Mouse (Mus musculus): ENCODE measurements around the gene Egr2. TPM values are rescaled to one million over a fixed set of nuclear protein-coding genes. Genes with fewer than 3 reads are reported as not detected.

Egr2 gene
- polyA plus RNA-seq, 1 experiment from 2014 or later = 0.60 TPM

- no peaks in the 10 kb centered on the region for H3K9me3 ChIP-seq (ENCODE audit: control insufficient read depth)
- TF ChIP-seq CTCF (IDR thresholded peaks at IDR 0.05; ENCODE audit: low read depth) = no peak
- H3K9ac ChIP-seq (ENCODE audit: low read depth, low read length) = no peak overlapping the region
- no peak overlapping the region for H3K27ac ChIP-seq (ENCODE audit: low read depth, low read length)
- no peaks in the 10 kb centered on the region for H3K4me1 ChIP-seq (replicated peaks; ENCODE audit: control insufficient read depth, insufficient read depth, low read length)
- no peaks in the 10 kb centered on the region for H3K27me3 ChIP-seq (replicated peaks; ENCODE audit: control insufficient read depth, insufficient read depth, low read length)
- ATAC-seq = no peak
- H3K4me2 ChIP-seq (replicated peaks; ENCODE audit: low read depth) = no peak overlapping the region
- no peaks in the 10 kb centered on the region for H3K36me3 ChIP-seq (ENCODE audit: control insufficient read depth, insufficient read depth)
- H3K4me3 ChIP-seq (ENCODE audit: low read depth, low read length) = no peak overlapping the region
- 73% methylated on average over 7 of the region's 7 CpGs for WGBS
Measured at GRCm38 (mm10) chr10:67512871-67513270, 22.4 kb upstream of the Egr2 start.

GRCm38 (mm10) chr10:67518733-67519132 lies 16.5 kb upstream of the Egr2 start:
- Histone ChIP-seq H3K4me2 (replicated peaks; ENCODE audit: low read depth) (no peak overlapping the region), H3K4me1 (replicated peaks; ENCODE audit: control insufficient read depth, insufficient read depth, low read length) (no peaks in the 10 kb centered on the region), H3K36me3 (ENCODE audit: control insufficient read depth, insufficient read depth) (no peaks in the 10 kb centered on the region), H3K27me3 (replicated peaks; ENCODE audit: control insufficient read depth, insufficient read depth, low read length) (no peaks in the 10 kb centered on the region), H3K27ac (ENCODE audit: low read depth, low read length) (no peak overlapping the region), H3K4me3 (ENCODE audit: low read depth, low read length) (no peak overlapping the region), H3K9me3 (ENCODE audit: control insufficient read depth) (no peaks in the 10 kb centered on the region), H3K9ac (ENCODE audit: low read depth, low read length) (no peak overlapping the region)
- 85% methylated on average over 3 of the region's 3 CpGs for whole genome bisulfite sequencing
- TF ChIP-seq CTCF (IDR thresholded peaks at IDR 0.05; ENCODE audit: low read depth) = no peak
- no peak for ATAC-seq

- ATAC-seq = no peak
- Histone ChIP-seq H3K36me3 (ENCODE audit: control insufficient read depth, insufficient read depth) (no peaks in the 10 kb centered on the region), H3K4me2 (replicated peaks; ENCODE audit: low read depth) (no peak overlapping the region), H3K9me3 (ENCODE audit: control insufficient read depth) (no peaks in the 10 kb centered on the region), H3K4me3 (ENCODE audit: low read depth, low read length) (no peak overlapping the region), H3K4me1 (replicated peaks; ENCODE audit: control insufficient read depth, insufficient read depth, low read length) (no peaks in the 10 kb centered on the region), H3K27me3 (replicated peaks; ENCODE audit: control insufficient read depth, insufficient read depth, low read length) (no peaks in the 10 kb centered on the region), H3K9ac (ENCODE audit: low read depth, low read length) (no peak overlapping the region), H3K27ac (ENCODE audit: low read depth, low read length) (no peak overlapping the region)
- 76% methylated on average over 3 of the region's 3 CpGs for WGBS
- TF ChIP-seq CTCF (IDR thresholded peaks at IDR 0.05; ENCODE audit: low read depth) = no peak
Measured at GRCm38 (mm10) chr10:67524130-67524529, 11.1 kb upstream of the Egr2 start.

- no peak for ATAC-seq
- Histone ChIP-seq H3K4me3 (ENCODE audit: low read depth, low read length) (no peak overlapping the region), H3K4me2 (replicated peaks; ENCODE audit: low read depth) (no peak overlapping the region), H3K27me3 (replicated peaks; ENCODE audit: control insufficient read depth, insufficient read depth, low read length) (no peaks in the 10 kb centered on the region), H3K36me3 (ENCODE audit: control insufficient read depth, insufficient read depth) (no peaks in the 10 kb centered on the region), H3K9ac (ENCODE audit: low read depth, low read length) (no peak overlapping the region), H3K9me3 (ENCODE audit: control insufficient read depth) (no peaks in the 10 kb centered on the region), H3K4me1 (replicated peaks; ENCODE audit: control insufficient read depth, insufficient read depth, low read length) (no peaks in the 10 kb centered on the region), H3K27ac (ENCODE audit: low read depth, low read length) (no peak overlapping the region)
- TF ChIP-seq CTCF (IDR thresholded peaks at IDR 0.05; ENCODE audit: low read depth) = no peak
- WGBS = 76% methylated on average over 7 of the region's 7 CpGs
Measured at GRCm38 (mm10) chr10:67524694-67525093, 10.6 kb upstream of the Egr2 start.

DNA sequence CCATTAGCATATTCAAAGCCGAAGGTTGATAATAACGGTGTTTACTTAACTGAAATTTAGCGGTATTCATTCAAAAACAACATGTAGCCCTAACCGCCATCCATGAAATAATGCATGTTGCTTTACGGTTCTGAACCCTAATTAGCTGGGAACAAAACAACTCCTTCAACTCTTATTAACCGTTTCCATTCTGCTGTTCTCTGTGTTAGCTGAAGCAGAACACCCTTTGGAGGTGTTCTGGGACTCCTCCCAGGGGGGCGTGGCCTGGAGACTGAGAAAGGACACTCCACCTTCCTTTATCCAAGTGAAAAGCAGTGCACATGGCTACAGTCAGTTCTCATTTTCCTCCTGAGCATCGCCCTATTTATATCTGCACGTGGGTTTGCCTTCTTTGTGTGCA lies 8.8 kb upstream of the Egr2 start:
- Histone ChIP-seq H3K9me3 (ENCODE audit: control insufficient read depth) (no peaks in the 10 kb centered on the region), H3K4me2 (replicated peaks; ENCODE audit: low read depth) (no peak overlapping the region), H3K27ac (ENCODE audit: low read depth, low read length) (no peak overlapping the region), H3K36me3 (ENCODE audit: control insufficient read depth, insufficient read depth) (no peaks in the 10 kb centered on the region), H3K4me1 (replicated peaks; ENCODE audit: control insufficient read depth, insufficient read depth, low read length) (no peaks in the 10 kb centered on the region), H3K27me3 (replicated peaks; ENCODE audit: control insufficient read depth, insufficient read depth, low read length) (no peaks in the 10 kb centered on the region), H3K9ac (ENCODE audit: low read depth, low read length) (no peak overlapping the region), H3K4me3 (ENCODE audit: low read depth, low read length) (no peak overlapping the region)
- TF ChIP-seq CTCF (IDR thresholded peaks at IDR 0.05; ENCODE audit: low read depth) = no peak
- WGBS = 82% methylated on average over 9 of the region's 9 CpGs
- no peak for ATAC-seq

- Histone ChIP-seq H3K4me3 (ENCODE audit: low read depth, low read length) (no peak overlapping the region), H3K4me2 (replicated peaks; ENCODE audit: low read depth) (no peak overlapping the region), H3K36me3 (ENCODE audit: control insufficient read depth, insufficient read depth) (no peaks in the 10 kb centered on the region), H3K9me3 (ENCODE audit: control insufficient read depth) (no peaks in the 10 kb centered on the region), H3K9ac (ENCODE audit: low read depth, low read length) (no peak overlapping the region), H3K4me1 (replicated peaks; ENCODE audit: control insufficient read depth, insufficient read depth, low read length) (no peaks in the 10 kb centered on the region), H3K27me3 (replicated peaks; ENCODE audit: control insufficient read depth, insufficient read depth, low read length) (peaks cover 23% of the 10 kb centered on the region), H3K27ac (ENCODE audit: low read depth, low read length) (no peak overlapping the region)
- WGBS = 67% methylated on average over 4 of the region's 4 CpGs
- TF ChIP-seq CTCF (IDR thresholded peaks at IDR 0.05; ENCODE audit: low read depth) = no peak
- ATAC-seq = no peak
Measured at GRCm38 (mm10) chr10:67529769-67530168, 5.5 kb upstream of the Egr2 start.

GRCm38 (mm10) chr10:67535972-67536371 lies 697 bp downstream of the Egr2 start:
- 0 out of 2 replicates have a peak, but pooled peaks cover 5% of the 10 kb centered on the region for H3K4me1 ChIP-seq (replicated peaks; ENCODE audit: control insufficient read depth, insufficient read depth, low read length)

More at GRCm38 (mm10) chr10:67535972-67536371, 697 bp downstream of the Egr2 start:
- peak; percentile 47; the same call in 1 of the 2 replicates for ATAC-seq
- Histone ChIP-seq H3K9me3 (ENCODE audit: control insufficient read depth) (no peaks in the 10 kb centered on the region), H3K36me3 (ENCODE audit: control insufficient read depth, insufficient read depth) (no peaks in the 10 kb centered on the region), H3K27ac (ENCODE audit: low read depth, low read length) (no peak overlapping the region), H3K4me3 (ENCODE audit: low read depth, low read length) (peak overlapping the region; percentile 69), H3K4me2 (replicated peaks; ENCODE audit: low read depth) (peak overlapping the region; percentile 99), H3K27me3 (replicated peaks; ENCODE audit: control insufficient read depth, insufficient read depth, low read length) (peaks cover 66% of the 10 kb centered on the region), H3K9ac (ENCODE audit: low read depth, low read length) (no peak overlapping the region)
- peak; percentile 93 for TF ChIP-seq CTCF (IDR thresholded peaks at IDR 0.05; ENCODE audit: low read depth)
- under 1% methylated on average over 33 of the region's 35 CpGs for WGBS

Measured in intestine, postnatal 0 days (tissue).